Mouse (Mus musculus) G1E (cell line): Measurements from ENCODE around the gene Runx2.

ENCODE experiments used
- CTCF ChIP-seq: IDR thresholded peaks from 2 replicates; pipeline ENCODE4 v1.5.1; 2012; ENCODE audit warnings: low read depth, low read length, inconsistent platforms, mixed read lengths
- GATA1 ChIP-seq: IDR thresholded peaks from 2 replicates; pipeline ENCODE4 v1.6.1; 2012; ENCODE audit warnings: borderline replicate concordance, low read length, inconsistent platforms, mixed read lengths
- GATA2 ChIP-seq: IDR thresholded peaks from 2 replicates; pipeline ENCODE4 v1.6.1; 2012; ENCODE audit warnings: low read depth, low read length, inconsistent platforms, borderline replicate concordance
- TAL1 ChIP-seq: conservative IDR thresholded peaks from 2 replicates; pipeline ENCODE4 v1.6.1; 2012; ENCODE audit warnings: low read depth, low read length, inconsistent platforms, mixed read lengths

GRCm38 (mm10) chr17:44797331-44797730 lies 17.3 kb downstream of the Runx2 start:
- no peak for TF ChIP-seq CTCF
- TF ChIP-seq GATA1 = no peak
- TF ChIP-seq GATA2 = no peak
- TF ChIP-seq TAL1 = no peak
